In the genomic region with DNA sequence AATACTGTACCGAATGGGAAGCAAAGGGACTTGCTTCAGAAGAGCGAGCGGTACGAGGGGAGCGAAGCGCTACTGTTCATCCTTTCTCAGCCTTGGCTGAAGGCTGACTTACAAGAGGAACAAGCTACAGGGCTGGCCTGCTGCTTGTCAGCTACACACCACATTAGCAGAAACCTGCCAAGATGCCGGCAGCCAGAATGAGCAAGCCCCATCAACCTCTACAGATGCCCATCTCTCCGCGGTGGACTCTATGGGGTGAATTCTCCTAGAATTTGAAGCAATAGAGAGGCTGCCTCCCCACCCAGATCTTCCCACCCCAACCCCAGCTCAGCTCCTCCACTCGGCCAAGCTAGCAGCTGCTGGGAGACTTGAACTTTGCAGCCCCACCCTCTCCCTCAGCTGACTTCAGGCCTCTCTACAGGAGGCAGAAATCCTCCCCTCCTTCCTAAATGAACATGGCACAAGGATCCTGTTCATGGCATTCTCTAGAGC, we compare ENCODE assay signal across 8 mouse cellular contexts. TPM values are rescaled to one million over a fixed set of nuclear protein-coding genes. Genes with fewer than 3 reads are reported as not detected.
A peak's percentile ranks its signal among the peaks of the same experiment; 100 is the strongest.
DNase-seq lines count a peak whose midpoint lies in the region; ATAC-seq and TF ChIP-seq lines count a peak whose summit lies in the region.

No protein-coding gene starts in this region.

- no peak overlapping the region for H3K4me2 ChIP-seq in heart, embryonic 13.5 days
- no peak overlapping the region for H3K4me2 ChIP-seq in midbrain, embryonic 13.5 days (replicated peaks)

- peaks cover 14% of the 10 kb centered on the region; the same call in 1 of the 2 replicates for H3K36me3 ChIP-seq in heart, embryonic 13.5 days
- H3K36me3 ChIP-seq in midbrain, embryonic 13.5 days, result peaks cover 7% of the 10 kb centered on the region; the same call in 1 of the 2 replicates

- peaks cover 88% of the 10 kb centered on the region for H3K4me1 ChIP-seq in heart, embryonic 13.5 days
- peaks cover 76% of the 10 kb centered on the region for H3K4me1 ChIP-seq in midbrain, embryonic 13.5 days (replicated peaks)

- no peak for TF ChIP-seq POLR2A in brain, embryonic 14.5 days (IDR thresholded peaks at IDR 0.05; ENCODE audit: borderline replicate concordance, extremely low read depth, insufficient read depth, insufficient read length, poor library complexity, severe bottlenecking)

- no peaks in the 10 kb centered on the region for H3K27me3 ChIP-seq in heart, embryonic 13.5 days (replicated peaks)
- no peaks in the 10 kb centered on the region for H3K27me3 ChIP-seq in midbrain, embryonic 13.5 days

- peak; percentile 36 to 52 for DNase-seq in heart, adult 9 months (ENCODE audit: low spot score in 2 of 2)
- no peak for DNase-seq in heart, postnatal 4 days
- DNase-seq in brain, embryonic 14.5 days (ENCODE audit: low read depth), result peak; percentile 51
- DNase-seq in layer of hippocampus, postnatal 36 days, result no peak
- DNase-seq in ovary, adult 18-20 months (ENCODE audit: low spot score), result no peak
- DNase-seq in frontal cortex, postnatal 25 days (ENCODE audit: low spot score in 2 of 2), result no peak

- H3K9me3 ChIP-seq in heart, embryonic 13.5 days, result no peaks in the 10 kb centered on the region
- no peaks in the 10 kb centered on the region for H3K9me3 ChIP-seq in midbrain, embryonic 13.5 days

- H3K4me3 ChIP-seq in heart, embryonic 13.5 days, result no peak overlapping the region
- H3K4me3 ChIP-seq in midbrain, embryonic 13.5 days (replicated peaks), result no peak overlapping the region

- no peak overlapping the region; the same call in 1 of the 2 replicates for H3K9ac ChIP-seq in heart, embryonic 13.5 days
- H3K9ac ChIP-seq in midbrain, embryonic 13.5 days (replicated peaks), result no peak overlapping the region; the same call in 1 of the 2 replicates

- 0 out of 2 replicates have a peak overlapping the region, but pooled peaks have one; percentile 2 for H3K27ac ChIP-seq in heart, embryonic 13.5 days (replicated peaks)
- H3K27ac ChIP-seq in midbrain, embryonic 13.5 days, result peak overlapping the region; percentile 42

- 87% methylated on average over 10 of the region's 10 CpGs for WGBS in heart, embryonic 13.5 days
- 84% methylated on average over 10 of the region's 10 CpGs for WGBS in midbrain, embryonic 13.5 days

- TF ChIP-seq CTCF in brain, embryonic 14.5 days (IDR thresholded peaks at IDR 0.05; ENCODE audit: borderline replicate concordance, extremely low read depth, insufficient read depth, insufficient read length), result no peak

- ATAC-seq in heart, embryonic 13.5 days (ENCODE audit: extremely low read depth, insufficient number of reproducible peaks, low FRiP score, low TSS enrichment), result no peak
- no peak; the same call in 1 of the 2 replicates for ATAC-seq in midbrain, embryonic 13.5 days

RNA-seq across cellular contexts. Expression of a gene that starts 46.5 kb away (rescaled TPM):
- 10 to 100 TPM; 51.7 to 56.7 TPM for total RNA-seq in heart, postnatal 4 days (2021)
- 21.3 and 36.2 TPM in 2 replicates for polyA plus RNA-seq in brain, embryonic 14.5 days (2012; rRNA removed)
- polyA plus RNA-seq in heart, embryonic 13.5 days (2015; fragmentation: Nextera tagmentation; extraction: Ambion mirVana), result 27.7 and 30.6 TPM in 2 replicates
- polyA plus RNA-seq in midbrain, embryonic 13.5 days (2015; fragmentation: Nextera tagmentation; extraction: Ambion mirVana), result 68.1 and 72.4 TPM in 2 replicates
- total RNA-seq in layer of hippocampus, postnatal 36 days (2021), result 10 to 100 TPM; 58.9 to 67.8 TPM

Comparison
In these comparisons a context has a peak if more than half of its experiments do, and no peak if none do; other contexts are left out.
1. DNase-seq: peak in heart, adult 9 months (2 of 2) and brain, embryonic 14.5 days (single experiment); none in heart, postnatal 4 days (single experiment), layer of hippocampus, postnatal 36 days (0 of 2), ovary, adult 18-20 months (single experiment) and frontal cortex, postnatal 25 days (0 of 2).